Comparison of ENCODE assay signal across 18 mouse cellular contexts in genomic region chr5:28175570-28175919, GRCm38 (mm10). TPM values are rescaled to one million over a fixed set of nuclear protein-coding genes. Genes with fewer than 3 reads are reported as not detected.
A peak's percentile ranks its signal among the peaks of the same experiment; 100 is the strongest.
DNase-seq lines count a peak whose midpoint lies in the region; ATAC-seq and TF ChIP-seq lines count a peak whose summit lies in the region.
"Had no signal": no experiment of that assay in that cellular context is flagged by ENCODE, and none has a peak within 500 bp of the region (broad histone marks: within the 10 kb centered on the region; RNA-seq: fewer than 3 reads in every experiment).

No protein-coding gene starts in this region.

- no peak overlapping the region for H3K27ac ChIP-seq in heart, embryonic 10.5 days
- H3K27ac ChIP-seq in hindbrain, embryonic 10.5 days = peak overlapping the region; percentile 93
- no peak overlapping the region for H3K27ac ChIP-seq in limb, embryonic 15.5 days
- H3K27ac ChIP-seq in midbrain, postnatal 0 days (ENCODE audit: low read depth, low read length) = peak overlapping the region; percentile 67
- H3K27ac ChIP-seq: heart, embryonic 15.5 days; neural tube, embryonic 15.5 days; stomach, embryonic 15.5 days had no signal

- DNase-seq in heart, embryonic 10.5 days (ENCODE audit: low spot score) = peak; percentile 61
- DNase-seq in heart, adult 9 months (ENCODE audit: low spot score in 2 of 2) = no peak
- DNase-seq in hindbrain, embryonic 10.5 days (ENCODE audit: low spot score) = no peak
- DNase-seq in midbrain, postnatal 0 days (ENCODE audit: low spot score) = no peak
- no peak for DNase-seq in layer of hippocampus, adult 8-10 months (ENCODE audit: low spot score in 2 of 2)
- DNase-seq in ovary, postnatal 10 days (ENCODE audit: low spot score) = no peak
- DNase-seq: adrenal gland, postnatal 10 days; gastrocnemius, postnatal 25 days; kidney, adult 9 months; liver, postnatal 0 days; lung, postnatal 36 days had no signal

- ATAC-seq in limb, embryonic 15.5 days (ENCODE audit: insufficient number of reproducible peaks, low FRiP score, low TSS enrichment, low read depth) = no peak
- peak; percentile 24; the same call in 1 of the 2 replicates for ATAC-seq in midbrain, postnatal 0 days (ENCODE audit: low FRiP score)
- ATAC-seq: liver, postnatal 0 days had no signal

- TF ChIP-seq CTCF in midbrain, postnatal 0 days (IDR thresholded peaks at IDR 0.05) = no peak

- WGBS in heart, embryonic 10.5 days = 2% methylated on average over 10 of the region's 10 CpGs
- under 1% methylated on average over 10 of the region's 10 CpGs for WGBS in hindbrain, embryonic 10.5 days
- 3% methylated on average over 10 of the region's 10 CpGs for WGBS in limb, embryonic 15.5 days
- WGBS in midbrain, postnatal 0 days = 16% methylated on average over 10 of the region's 10 CpGs

- no peak overlapping the region for H3K4me3 ChIP-seq in heart, embryonic 10.5 days
- peak overlapping the region; percentile 48 for H3K4me3 ChIP-seq in hindbrain, embryonic 10.5 days
- 0 out of 2 replicates have a peak overlapping the region, but pooled peaks have one; percentile 4 for H3K4me3 ChIP-seq in limb, embryonic 15.5 days
- no peak overlapping the region for H3K4me3 ChIP-seq in midbrain, postnatal 0 days (ENCODE audit: low read depth, low read length)
- H3K4me3 ChIP-seq: heart, embryonic 15.5 days; neural tube, embryonic 15.5 days; stomach, embryonic 15.5 days had no signal

- no peak overlapping the region for H3K9ac ChIP-seq in limb, embryonic 15.5 days
- no peak overlapping the region; the same call in 1 of the 2 replicates for H3K9ac ChIP-seq in midbrain, postnatal 0 days (replicated peaks; ENCODE audit: low read length, poor library complexity, severe bottlenecking)
- H3K9ac ChIP-seq: heart, embryonic 15.5 days; liver, postnatal 0 days; neural tube, embryonic 15.5 days; stomach, embryonic 15.5 days had no signal

- no peaks in the 10 kb centered on the region for H3K9me3 ChIP-seq in heart, embryonic 10.5 days
- H3K9me3 ChIP-seq in hindbrain, embryonic 10.5 days = no peaks in the 10 kb centered on the region
- no peaks in the 10 kb centered on the region for H3K9me3 ChIP-seq in limb, embryonic 15.5 days
- no peaks in the 10 kb centered on the region for H3K9me3 ChIP-seq in midbrain, postnatal 0 days (ENCODE audit: low read length)
- H3K9me3 ChIP-seq: heart, embryonic 15.5 days; neural tube, embryonic 15.5 days; stomach, embryonic 15.5 days had no signal

- H3K27me3 ChIP-seq in heart, embryonic 10.5 days (ENCODE audit: insufficient read depth, poor library complexity, severe bottlenecking) = peaks cover 98% of the 10 kb centered on the region
- peaks cover 99% of the 10 kb centered on the region for H3K27me3 ChIP-seq in hindbrain, embryonic 10.5 days (ENCODE audit: insufficient read depth, poor library complexity, severe bottlenecking)
- H3K27me3 ChIP-seq in limb, embryonic 15.5 days = peaks cover 95% of the 10 kb centered on the region
- H3K27me3 ChIP-seq in midbrain, postnatal 0 days (ENCODE audit: insufficient read depth, low read length) = peaks cover 22% of the 10 kb centered on the region

- H3K4me2 ChIP-seq in limb, embryonic 15.5 days = no peak overlapping the region
- H3K4me2 ChIP-seq in midbrain, postnatal 0 days (ENCODE audit: low read depth, low read length, poor library complexity, severe bottlenecking) = peak overlapping the region; percentile 39
- H3K4me2 ChIP-seq: heart, embryonic 15.5 days; neural tube, embryonic 15.5 days; stomach, embryonic 15.5 days had no signal

- peaks cover 12% of the 10 kb centered on the region; the same call in 1 of the 2 replicates for H3K4me1 ChIP-seq in heart, embryonic 10.5 days
- peaks cover 64% of the 10 kb centered on the region for H3K4me1 ChIP-seq in hindbrain, embryonic 10.5 days (replicated peaks)
- peaks cover 10% of the 10 kb centered on the region; the same call in 1 of the 2 replicates for H3K4me1 ChIP-seq in limb, embryonic 15.5 days
- no peaks in the 10 kb centered on the region; the same call in none of the 2 replicates for H3K4me1 ChIP-seq in midbrain, postnatal 0 days (ENCODE audit: insufficient read depth, low read length)
- H3K4me1 ChIP-seq: stomach, embryonic 15.5 days had no signal

- H3K36me3 ChIP-seq in heart, embryonic 10.5 days = no peaks in the 10 kb centered on the region
- H3K36me3 ChIP-seq in hindbrain, embryonic 10.5 days = peaks cover 6% of the 10 kb centered on the region; the same call in 1 of the 2 replicates
- H3K36me3 ChIP-seq in limb, embryonic 15.5 days = no peaks in the 10 kb centered on the region
- H3K36me3 ChIP-seq in midbrain, postnatal 0 days (ENCODE audit: insufficient read depth, low read length) = no peaks in the 10 kb centered on the region
- H3K36me3 ChIP-seq: heart, embryonic 15.5 days; neural tube, embryonic 15.5 days; stomach, embryonic 15.5 days had no signal

RNA-seq across cellular contexts. Expression of gene En2, which starts 10.1 kb away (rescaled TPM):
- polyA plus RNA-seq in heart, embryonic 10.5 days (2016; fragmentation: Nextera tagmentation; extraction: Ambion mirVana) = not detected in 2 replicates
- polyA plus RNA-seq in hindbrain, embryonic 10.5 days (2016; fragmentation: Nextera tagmentation; extraction: Ambion mirVana) = 0.50 and 0.88 TPM in 2 replicates
- polyA plus RNA-seq in limb, embryonic 15.5 days (2015; fragmentation: Nextera tagmentation; extraction: Ambion mirVana) = not detected in 2 replicates
- total RNA-seq in midbrain, postnatal 0 days (2014; rRNA removed) = 49.5 and 62.0 TPM in 2 replicates
- polyA plus RNA-seq in midbrain, postnatal 0 days (2015; fragmentation: Nextera tagmentation; extraction: Ambion mirVana) = 0.86 and 1.0 TPM in 2 replicates
- under 1 TPM; 0.27 to 0.57 (median 0.40) TPM for total RNA-seq in layer of hippocampus, adult 8-10 months (2022)
- total RNA-seq: adrenal gland, postnatal 10 days; MEL had no signal
- polyA plus RNA-seq: C2C12; heart, embryonic 15.5 days; liver, postnatal 0 days; neural tube, embryonic 15.5 days; small intestine, adult 2 months; stomach, embryonic 15.5 days had no signal

Comparison
In these comparisons a context has a peak if more than half of its experiments do, and no peak if none do; other contexts are left out.
1. H3K27ac ChIP-seq: peak in hindbrain, embryonic 10.5 days (single experiment) and midbrain, postnatal 0 days (single experiment); none in heart, embryonic 10.5 days (single experiment) and limb, embryonic 15.5 days (single experiment).
2. H3K4me3 ChIP-seq: peak in hindbrain, embryonic 10.5 days (single experiment) and limb, embryonic 15.5 days (single experiment); none in heart, embryonic 10.5 days (single experiment) and midbrain, postnatal 0 days (single experiment).